Mouse (Mus musculus): ENCODE measurements at regions not wholly inside any gene's neighbourhood (a gene's known extent, or its start where the extent isn't known, plus 50 kb on each side); places are given as distances from the start of the nearest gene placed in this dataset.

DNA sequence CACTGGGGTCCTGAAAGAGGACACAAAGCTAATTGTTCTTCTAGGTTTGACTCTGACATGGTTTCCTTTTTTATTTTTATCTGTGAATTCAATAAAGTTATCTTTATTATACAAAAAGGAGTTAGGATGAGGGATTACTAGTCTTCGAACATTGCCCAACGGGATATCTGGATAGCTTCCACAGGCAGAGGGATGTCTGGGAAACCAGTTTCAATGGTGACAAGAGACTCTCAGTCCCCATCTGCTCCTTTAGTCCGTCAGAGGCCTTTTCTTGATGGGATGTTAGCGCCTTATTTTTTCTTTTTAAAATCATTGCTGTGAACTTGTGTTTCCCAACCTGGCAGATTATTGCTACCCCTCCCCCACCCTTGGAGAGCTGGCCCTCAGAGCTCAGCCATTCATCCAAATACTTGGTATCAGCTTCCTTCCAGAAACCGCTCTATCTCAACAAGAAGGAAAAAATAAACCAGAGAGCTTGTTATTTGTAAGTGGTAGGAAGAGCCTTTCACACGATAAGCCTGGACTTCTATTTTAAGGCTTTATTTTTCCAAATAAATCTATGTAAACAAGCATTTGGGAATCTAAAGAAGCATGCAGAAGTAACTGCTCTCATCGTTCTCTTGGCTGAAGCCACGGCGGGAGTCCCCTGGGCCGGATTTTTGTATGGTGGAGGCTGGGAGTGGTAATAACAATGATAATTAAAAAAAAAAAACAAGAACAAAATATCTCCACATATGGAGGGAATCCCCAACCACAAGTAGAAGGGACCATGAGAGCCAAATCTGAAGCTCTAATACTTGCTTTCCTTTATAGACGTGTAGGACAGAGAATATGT, 296.6 kb upstream of the 1700056E22Rik start:
- no peak for TF ChIP-seq CEBPB (IDR thresholded peaks at IDR 0.05; ENCODE audit: insufficient read depth, poor library complexity, severe bottlenecking)
- no peak for TF ChIP-seq TCF3 (IDR thresholded peaks at IDR 0.05; ENCODE audit: insufficient read length, low read depth)
- TF ChIP-seq E2F4 (IDR thresholded peaks at IDR 0.05; ENCODE audit: insufficient read depth), result no peak
- TF ChIP-seq USF1 (IDR thresholded peaks at IDR 0.05; ENCODE audit: low read depth), result no peak
- no peak for TF ChIP-seq POLR2A (IDR thresholded peaks at IDR 0.05; ENCODE audit: insufficient read length, low read depth)
- TF ChIP-seq MYOD1 (IDR thresholded peaks at IDR 0.05; ENCODE audit: control insufficient read depth in 1 of 3, insufficient read length in 2 of 3, low read depth in 2 of 3), result no peak
